8 mouse cellular contexts compared by ENCODE assay signal in the genomic region with DNA sequence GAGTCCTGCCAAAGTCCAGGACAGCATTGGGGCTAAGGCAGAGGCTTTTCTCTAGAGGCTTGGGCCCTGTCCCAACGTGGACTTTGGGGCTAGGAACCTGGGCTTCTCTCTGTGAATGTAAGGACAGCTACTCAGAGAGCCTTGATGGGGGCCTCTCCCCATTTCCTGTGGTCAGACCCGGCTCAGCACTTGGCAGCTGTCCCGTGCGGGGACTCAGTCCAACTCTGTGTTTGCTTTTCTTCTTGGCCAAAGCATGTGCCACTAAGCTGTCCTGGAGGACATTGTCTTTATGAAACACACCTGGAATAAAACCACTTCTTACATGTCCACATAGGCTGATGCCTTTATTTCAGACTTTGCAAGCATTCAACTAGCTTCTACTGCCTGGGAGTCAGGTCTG. TPM values are rescaled to one million over a fixed set of nuclear protein-coding genes. Genes with fewer than 3 reads are reported as not detected.
DNase-seq lines count a peak whose midpoint lies in the region; ATAC-seq and TF ChIP-seq lines count a peak whose summit lies in the region.

No protein-coding gene starts in this region.

- no peak overlapping the region for H3K27ac ChIP-seq in liver, embryonic 11.5 days (ENCODE audit: low read depth, low read length)
- no peak overlapping the region for H3K27ac ChIP-seq in kidney, adult 2 months (ENCODE audit: insufficient read depth, low read depth, low read length)

- TF ChIP-seq CTCF in kidney, adult 2 months (conservative IDR thresholded peaks at IDR 0.05; ENCODE audit: insufficient read depth, insufficient read length, low read depth, low read length): no peak

- no peak overlapping the region for H3K9ac ChIP-seq in liver, embryonic 11.5 days (ENCODE audit: low read depth, low read length)

- H3K4me2 ChIP-seq in liver, embryonic 11.5 days: no peak overlapping the region

- peaks cover 8% of the 10 kb centered on the region for H3K4me1 ChIP-seq in liver, embryonic 11.5 days (replicated peaks; ENCODE audit: control insufficient read depth, insufficient read depth, low read length)
- H3K4me1 ChIP-seq in kidney, adult 2 months (ENCODE audit: control insufficient read depth, insufficient read depth, low read length): no peaks in the 10 kb centered on the region

- DNase-seq in cerebellum, postnatal 10 days: peak; percentile 64 to 76
- DNase-seq in cerebellum, adult 11 months: no peak
- DNase-seq in liver: peak; percentile 41
- DNase-seq in liver, embryonic 11.5 days (ENCODE audit: low spot score): no peak
- peak; percentile 42 for DNase-seq in kidney, adult 2 months
- peak; percentile 84 to 92 for DNase-seq in lung, postnatal 4 days
- no peak for DNase-seq in thymus, postnatal 36 days
- DNase-seq in embryo, embryonic 11 days: no peak

- no peak for TF ChIP-seq POLR2A in kidney, adult 2 months (IDR thresholded peaks at IDR 0.05; ENCODE audit: low read depth, low read length)

- no peak for ATAC-seq in liver, embryonic 11.5 days (replicated peaks; ENCODE audit: low FRiP score)

- no peaks in the 10 kb centered on the region; the same call in 1 of the 2 replicates for H3K27me3 ChIP-seq in liver, embryonic 11.5 days (replicated peaks; ENCODE audit: control insufficient read depth, insufficient read depth, low read length)
- no peaks in the 10 kb centered on the region for H3K27me3 ChIP-seq in kidney, adult 2 months (replicated peaks; ENCODE audit: control insufficient read depth, insufficient read depth, low read length)

- no peak overlapping the region for H3K4me3 ChIP-seq in liver, embryonic 11.5 days (ENCODE audit: low read depth, low read length)
- no peak overlapping the region for H3K4me3 ChIP-seq in kidney, adult 2 months (ENCODE audit: insufficient read depth, low read depth, low read length)

- 27% methylated on average over 4 of the region's 4 CpGs for WGBS in liver, embryonic 11.5 days
- 28% methylated on average over 4 of the region's 4 CpGs for WGBS in kidney, adult 2 months

- no peaks in the 10 kb centered on the region for H3K9me3 ChIP-seq in liver, embryonic 11.5 days (ENCODE audit: control insufficient read depth, low read length)

- H3K36me3 ChIP-seq in liver, embryonic 11.5 days (ENCODE audit: control insufficient read depth, insufficient read depth, low read length): no peaks in the 10 kb centered on the region
- no peaks in the 10 kb centered on the region for H3K36me3 ChIP-seq in kidney, adult 2 months (ENCODE audit: control insufficient read depth, insufficient read depth, low read length)

RNA-seq across cellular contexts. Expression of a gene that starts 40.1 kb away (rescaled TPM):
- polyA plus RNA-seq in liver, embryonic 11.5 days (2014; fragmentation: Nextera tagmentation; extraction: Ambion mirVana): 21.4 and 25.1 TPM in 2 replicates
- 48.3 and 58.2 TPM in 2 replicates for polyA plus RNA-seq in kidney, adult 2 months (2012; rRNA removed)

RNA-seq across cellular contexts. Expression of a gene that starts 40.6 kb away (rescaled TPM):
- 304 and 308 TPM in 2 replicates for polyA plus RNA-seq in liver, embryonic 11.5 days (2014; fragmentation: Nextera tagmentation; extraction: Ambion mirVana)
- 23.3 and 36.8 TPM in 2 replicates for polyA plus RNA-seq in kidney, adult 2 months (2012; rRNA removed)

Comparison
In these comparisons a context has a peak if more than half of its experiments do, and no peak if none do; other contexts are left out.
1. DNase-seq: peak in cerebellum, postnatal 10 days (2 of 2), liver (single experiment), kidney, adult 2 months (single experiment) and lung, postnatal 4 days (2 of 2); none in cerebellum, adult 11 months (single experiment), liver, embryonic 11.5 days (single experiment), thymus, postnatal 36 days (0 of 2) and embryo, embryonic 11 days (single experiment).